Mouse (Mus musculus) granulocyte monocyte progenitor cell, adult 5-6 weeks (primary cell): ENCODE measurements at regions not wholly inside any gene's neighbourhood (a gene's known extent, or its start where the extent isn't known, plus 50 kb on each side); places are given as distances from the start of the nearest gene placed in this dataset.

Experiments
- ATAC-seq: replicated peaks from 2 replicates; pipeline ENCODE4 v1.8.0; 2016; ENCODE audit warnings: mild to moderate bottlenecking, moderate TSS enrichment, inconsistent platforms; ENCODE audit not compliant: poor library complexity, severe bottlenecking

GRCm38 (mm10) chr1:73805156-73805555, 319.1 kb downstream of the Tns1 start:
- no peak for ATAC-seq

GRCm38 (mm10) chr1:73799996-73800395, 324.3 kb downstream of the Tns1 start:
- ATAC-seq = no peak

- no peak for ATAC-seq
These were observed 325.0 kb downstream of the Tns1 start for GRCm38 (mm10) chr1:73799246-73799645.

- no peak for ATAC-seq
These were observed 326.4 kb downstream of the Tns1 start for GRCm38 (mm10) chr1:73797858-73798257.

- no peak for ATAC-seq
These were observed 326.8 kb downstream of the Tns1 start for GRCm38 (mm10) chr1:73797413-73797812.

GRCm38 (mm10) chr1:73793871-73794270, 330.4 kb downstream of the Tns1 start:
- ATAC-seq = no peak

GRCm38 (mm10) chr1:73793256-73793655, 331.0 kb downstream of the Tns1 start:
- ATAC-seq = no peak

- no peak for ATAC-seq
These were observed 331.9 kb downstream of the Tns1 start for GRCm38 (mm10) chr1:73792311-73792710.

- no peak for ATAC-seq
These were observed 336.6 kb downstream of the Tns1 start for GRCm38 (mm10) chr1:73787666-73788065.

GRCm38 (mm10) chr1:73787224-73787623, 337.0 kb downstream of the Tns1 start:
- ATAC-seq = no peak

- ATAC-seq = no peak
These were observed 340.9 kb downstream of the Tns1 start for GRCm38 (mm10) chr1:73783303-73783702.

GRCm38 (mm10) chr1:73782871-73783270, 341.4 kb downstream of the Tns1 start:
- ATAC-seq = no peak

GRCm38 (mm10) chr1:73771773-73772172, 352.5 kb downstream of the Tns1 start:
- no peak for ATAC-seq

- no peak for ATAC-seq
These were observed 353.6 kb downstream of the Tns1 start for GRCm38 (mm10) chr1:73770631-73771030.

- ATAC-seq = no peak
These were observed 359.5 kb downstream of the Tns1 start for GRCm38 (mm10) chr1:73764611-73765333.

- ATAC-seq = no peak
These were observed 365.9 kb downstream of the Tns1 start for GRCm38 (mm10) chr1:73758110-73759061.

- ATAC-seq = no peak
These were observed 368.5 kb downstream of the Tns1 start for GRCm38 (mm10) chr1:73755791-73756190.

- ATAC-seq = no peak
These were observed 369.3 kb downstream of the Tns1 start for GRCm38 (mm10) chr1:73754928-73755327.

GRCm38 (mm10) chr1:73753157-73753556, 371.1 kb downstream of the Tns1 start:
- no peak for ATAC-seq

GRCm38 (mm10) chr1:73748702-73749101, 375.5 kb downstream of the Tns1 start:
- ATAC-seq = no peak

GRCm38 (mm10) chr1:73744555-73745234, 379.6 kb downstream of the Tns1 start:
- ATAC-seq = no peak
